Mouse (Mus musculus) intestine, postnatal 0 days (tissue): ENCODE results near the gene Adcy3. TPM values are rescaled to one million over a fixed set of nuclear protein-coding genes. Genes with fewer than 3 reads are reported as not detected.

Experiments
- ATAC-seq: fragments of 200-750 bp; cut with Nextera tagmentation; 2 replicates; pipeline ENCODE4 v1.8.0; 2017; ENCODE audit warnings: mild to moderate bottlenecking, moderate TSS enrichment, moderate library complexity
- H3K27ac ChIP-seq: fragments of 300-500 bp; sonication (generic); 2 replicates; pipeline ENCODE4 v1.5.1; 2014; ENCODE audit warnings: mild to moderate bottlenecking, low read depth, low read length, moderate library complexity
- H3K27me3 ChIP-seq: fragments of 300-500 bp; sonication (generic); replicated peaks from 2 replicates; pipeline ENCODE4 v1.6.1; 2014; ENCODE audit warnings: low read length, mixed read lengths; ENCODE audit not compliant: control insufficient read depth, insufficient read depth
- H3K36me3 ChIP-seq: fragments of 300-500 bp; sonication (generic); 2 replicates; pipeline ENCODE4 v1.6.1; 2014; ENCODE audit warnings: mild to moderate bottlenecking, moderate library complexity; ENCODE audit not compliant: control insufficient read depth, insufficient read depth
- H3K4me1 ChIP-seq: fragments of 300-500 bp; sonication (generic); replicated peaks from 2 replicates; pipeline ENCODE4 v1.6.1; 2014; ENCODE audit warnings: antibody characterized with exemption, low read length, mixed read lengths; ENCODE audit not compliant: control insufficient read depth, insufficient read depth
- H3K4me2 ChIP-seq: fragments of 300-500 bp; sonication (generic); replicated peaks from 2 replicates; pipeline ENCODE4 v1.6.1; 2014; ENCODE audit warnings: low read depth, mild to moderate bottlenecking, moderate library complexity
- H3K4me3 ChIP-seq: fragments of 300-500 bp; sonication (generic); 2 replicates; pipeline ENCODE4 v1.5.1; 2014; ENCODE audit warnings: low read depth, low read length
- H3K9ac ChIP-seq: fragments of 300-500 bp; sonication (generic); 2 replicates; pipeline ENCODE4 v1.6.1; 2014; ENCODE audit warnings: mild to moderate bottlenecking, low read depth, low read length
- H3K9me3 ChIP-seq: fragments of 300-500 bp; sonication (generic); 2 replicates; pipeline ENCODE4 v1.6.1; 2016; ENCODE audit warnings: mixed run types; ENCODE audit not compliant: control insufficient read depth
- CTCF ChIP-seq: sonication (generic); IDR thresholded peaks from 2 replicates; pipeline ENCODE4 v1.5.1; 2016; ENCODE audit warnings: low read depth, mild to moderate bottlenecking, control low read depth, antibody characterized with exemption, moderate library complexity
- WGBS: fragments of 180-500 bp; shearing (Covaris S2); extraction: QIAGEN DNeasy Blood & Tissue Kit; methylation state at CpG from one replicate; pipeline ENCODE4 v1.1.7; 2014; 5-methylcytosine and 5-hydroxymethylcytosine counted together
- polyA plus RNA-seq: library from polyadenylated mRNA; unstranded; fragments of >200 nt; fragmentation: Nextera tagmentation; extraction: Ambion mirVana; gene quantifications from 2 replicates; pipeline ENCODE4 v1.2.1, GENCODE M21; 2015

Gene Adcy3
- polyA plus RNA-seq, 1 experiment from 2014 or later: 8.1 TPM

DNA sequence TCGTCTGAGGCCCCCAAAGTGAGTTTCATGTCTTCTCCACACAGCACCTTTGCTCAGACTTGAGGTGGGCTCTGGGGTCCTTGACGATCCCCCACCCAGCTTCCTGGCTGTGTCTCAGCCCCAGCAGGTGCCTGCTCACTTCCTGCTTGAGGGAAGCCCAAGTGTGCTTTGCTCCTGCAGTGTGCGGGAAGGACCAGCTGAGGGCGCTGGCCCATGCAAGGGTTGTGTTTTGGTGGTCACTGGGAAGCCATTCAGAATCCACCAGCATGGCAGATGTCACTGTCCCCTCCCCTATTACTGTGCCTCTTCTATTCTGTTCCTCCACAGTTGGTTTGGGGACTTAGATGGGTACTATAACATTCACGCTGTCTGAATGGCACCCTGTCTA is 56.2 kb downstream of the Adcy3 start:
- H3K27ac ChIP-seq: no peak overlapping the region
- no peaks in the 10 kb centered on the region for H3K27me3 ChIP-seq
- H3K9me3 ChIP-seq: no peaks in the 10 kb centered on the region
- H3K9ac ChIP-seq: no peak overlapping the region
- H3K36me3 ChIP-seq: no peaks in the 10 kb centered on the region; the same call in 1 of the 2 replicates
- no peak overlapping the region for H3K4me3 ChIP-seq
- peaks cover 9% of the 10 kb centered on the region; the same call in 1 of the 2 replicates for H3K4me1 ChIP-seq
- 36% methylated on average over 5 of the region's 5 CpGs for WGBS
- peak; percentile 34 for ATAC-seq
- TF ChIP-seq CTCF: peak; percentile 72
- no peak overlapping the region for H3K4me2 ChIP-seq

DNA sequence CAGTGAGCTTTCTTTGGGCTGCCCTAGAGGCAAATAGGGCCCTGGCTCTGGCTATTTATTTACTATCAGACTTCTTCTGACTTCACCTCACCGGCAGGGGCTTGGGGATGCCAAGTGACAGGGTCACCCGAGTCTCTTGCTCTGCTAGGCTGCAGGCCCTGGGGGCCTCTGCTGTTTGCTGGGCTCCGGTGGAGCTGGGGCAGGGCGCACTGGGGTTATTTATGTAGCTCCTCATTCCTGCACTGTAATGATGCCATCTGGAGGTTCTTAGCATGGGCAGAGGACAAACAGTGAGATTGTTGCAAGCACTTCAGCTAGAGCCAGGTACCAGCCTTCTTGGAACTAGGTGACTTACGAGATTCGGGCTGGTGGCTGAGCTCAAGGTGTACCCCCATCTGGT is 59.6 kb downstream of the Adcy3 start:
- Histone ChIP-seq H3K4me1 (peaks cover 9% of the 10 kb centered on the region; the same call in 1 of the 2 replicates), H3K27me3 (no peaks in the 10 kb centered on the region), H3K27ac (no peak overlapping the region), H3K36me3 (peaks cover 5% of the 10 kb centered on the region; the same call in 1 of the 2 replicates), H3K4me3 (no peak overlapping the region), H3K9me3 (no peaks in the 10 kb centered on the region), H3K4me2 (no peak overlapping the region), H3K9ac (no peak overlapping the region)
- peak; percentile 15; the same call in 1 of the 2 replicates for TF ChIP-seq CTCF
- ATAC-seq: no peak
- WGBS: 65% methylated on average over 6 of the region's 6 CpGs

DNA sequence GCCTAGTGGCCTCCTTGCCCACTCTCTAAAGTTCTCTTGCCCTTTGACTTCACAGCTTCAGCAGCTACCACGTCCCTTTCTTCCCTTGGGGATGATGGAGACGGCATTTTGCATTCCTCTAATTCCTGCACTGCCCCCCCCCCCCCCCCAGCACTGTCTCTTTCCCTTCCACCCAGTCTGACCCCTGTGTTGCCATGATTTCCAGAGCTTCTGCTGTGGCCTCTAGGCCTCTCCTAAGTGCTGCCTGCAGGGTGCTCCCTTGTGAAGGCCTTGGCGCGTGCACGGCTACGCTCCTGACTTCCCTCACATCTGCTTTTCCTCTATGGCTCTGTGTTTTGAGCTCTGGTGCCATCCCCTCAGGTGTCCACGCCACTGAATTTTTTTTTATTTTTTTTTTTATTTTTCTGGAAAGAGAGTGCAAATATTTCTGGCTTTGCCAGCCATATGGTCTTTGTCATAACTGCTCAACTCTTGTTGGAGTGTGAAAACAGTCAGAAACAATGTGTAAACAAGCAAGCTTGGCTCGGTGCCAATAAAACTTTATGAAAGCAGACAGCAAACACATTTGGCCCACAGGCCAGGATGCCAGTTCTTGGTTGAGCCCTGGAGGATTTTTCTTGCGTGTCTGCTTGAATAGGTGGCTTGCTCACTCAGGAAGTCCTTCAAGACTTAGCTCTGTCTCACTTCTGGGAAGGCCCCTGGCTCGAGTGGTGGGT is 60.3 kb downstream of the Adcy3 start:
- Histone ChIP-seq H3K27ac (no peak overlapping the region), H3K4me1 (peaks cover 7% of the 10 kb centered on the region; the same call in 1 of the 2 replicates), H3K4me2 (no peak overlapping the region), H3K9ac (no peak overlapping the region), H3K27me3 (no peaks in the 10 kb centered on the region), H3K4me3 (no peak overlapping the region), H3K36me3 (peaks cover 5% of the 10 kb centered on the region; the same call in 1 of the 2 replicates), H3K9me3 (no peaks in the 10 kb centered on the region)
- peak; percentile 20; the same call in 1 of the 2 replicates for TF ChIP-seq CTCF
- ATAC-seq: no peak
- 57% methylated on average over 10 of the region's 10 CpGs for WGBS

DNA sequence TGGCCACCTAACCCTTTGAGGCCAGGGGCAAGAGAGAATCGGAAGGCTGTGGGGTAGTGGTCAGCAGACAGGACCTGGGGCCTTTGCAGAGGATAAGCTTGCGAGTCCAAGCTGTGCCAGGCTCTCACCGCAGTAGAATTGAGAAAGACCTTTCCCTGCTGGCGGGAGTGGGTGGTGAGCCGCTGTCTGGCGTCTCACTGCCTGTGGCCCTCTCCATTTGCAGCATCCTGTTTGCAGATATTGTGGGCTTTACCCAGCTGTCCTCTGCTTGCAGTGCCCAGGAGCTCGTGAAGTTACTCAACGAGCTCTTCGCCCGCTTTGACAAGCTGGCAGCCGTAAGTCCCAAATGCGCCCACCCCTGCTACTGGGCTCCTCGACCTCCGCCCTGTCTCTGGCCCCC is 61.7 kb downstream of the Adcy3 start:
- Histone ChIP-seq H3K4me1 (no peaks in the 10 kb centered on the region), H3K9me3 (no peaks in the 10 kb centered on the region), H3K27ac (no peak overlapping the region), H3K4me3 (no peak overlapping the region), H3K36me3 (peaks cover 17% of the 10 kb centered on the region; the same call in 1 of the 2 replicates), H3K4me2 (no peak overlapping the region), H3K9ac (no peak overlapping the region), H3K27me3 (no peaks in the 10 kb centered on the region)
- WGBS: 92% methylated on average over 14 of the region's 14 CpGs
- TF ChIP-seq CTCF: no peak
- ATAC-seq: no peak

DNA sequence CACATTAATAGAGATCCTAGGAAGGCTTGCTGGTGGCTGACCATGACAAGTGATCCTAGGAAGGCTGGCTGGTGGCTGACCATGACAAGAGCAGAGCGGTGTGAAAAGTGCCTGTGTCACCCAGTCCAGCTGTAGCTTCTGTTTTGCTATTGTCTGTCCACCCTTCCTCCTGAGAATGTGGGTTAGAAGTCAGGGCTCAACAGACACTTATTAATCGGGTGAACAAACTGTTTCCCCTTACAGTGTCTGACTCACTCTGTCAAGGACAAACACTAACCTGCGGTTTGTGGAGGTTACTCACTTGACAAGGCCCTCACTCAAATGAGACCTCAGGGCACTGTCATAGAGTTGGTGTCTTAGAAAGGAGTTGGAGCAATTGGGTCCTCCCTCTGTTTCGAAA is 65.8 kb downstream of the Adcy3 start:
- H3K4me2 ChIP-seq: no peak overlapping the region
- no peaks in the 10 kb centered on the region for H3K27me3 ChIP-seq
- no peaks in the 10 kb centered on the region for H3K4me1 ChIP-seq
- 77% methylated on average over 4 of the region's 4 CpGs for WGBS
- peaks cover 31% of the 10 kb centered on the region for H3K36me3 ChIP-seq
- H3K4me3 ChIP-seq: no peak overlapping the region
- no peak for TF ChIP-seq CTCF
- no peak overlapping the region for H3K9ac ChIP-seq
- H3K9me3 ChIP-seq: no peaks in the 10 kb centered on the region
- no peak for ATAC-seq
- H3K27ac ChIP-seq: no peak overlapping the region

DNA sequence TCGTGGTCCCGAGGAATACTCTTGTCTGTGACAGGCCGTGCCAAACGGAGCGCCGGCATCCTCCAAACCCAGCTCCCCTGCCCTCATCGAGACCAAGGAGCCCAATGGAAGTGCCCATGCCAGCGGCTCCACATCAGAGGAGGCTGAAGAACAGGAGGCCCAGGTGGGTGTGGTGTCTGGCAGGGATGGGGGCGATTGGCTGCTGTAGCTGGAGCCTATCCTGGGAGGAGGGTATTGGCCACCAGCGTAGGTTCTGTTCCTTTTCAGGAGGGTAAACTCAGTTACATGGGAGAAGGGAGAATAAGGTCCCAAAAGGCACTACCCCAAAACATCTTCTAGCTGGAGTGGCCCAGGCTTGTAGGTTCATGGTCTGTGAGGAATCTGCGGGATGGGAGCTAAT is 66.4 kb downstream of the Adcy3 start:
- no peak overlapping the region for H3K9ac ChIP-seq
- H3K4me2 ChIP-seq: no peak overlapping the region
- H3K36me3 ChIP-seq: peaks cover 34% of the 10 kb centered on the region
- no peak for ATAC-seq
- no peak for TF ChIP-seq CTCF
- H3K4me3 ChIP-seq: no peak overlapping the region
- H3K4me1 ChIP-seq: no peaks in the 10 kb centered on the region
- WGBS: 95% methylated on average over 11 of the region's 11 CpGs
- no peaks in the 10 kb centered on the region for H3K9me3 ChIP-seq
- no peaks in the 10 kb centered on the region for H3K27me3 ChIP-seq
- H3K27ac ChIP-seq: no peak overlapping the region
